Mouse (Mus musculus) MEL (cell line): ENCODE measurements around the gene Hspa1a. TPM values are rescaled to one million over a fixed set of nuclear protein-coding genes. Genes with fewer than 3 reads are reported as not detected.
A peak's percentile ranks its signal among the peaks of the same experiment; 100 is the strongest.

ENCODE experiments used
- DNase-seq: peaks from one replicate; pipeline ENCODE4 v3.0.0; 2011; ENCODE audit warnings: low read depth, low spot score
- H3K27ac ChIP-seq: 2 replicates; pipeline ENCODE4 v1.5.1; 2012; ENCODE audit warnings: low read depth, mild to moderate bottlenecking, control low read depth, low read length, moderate library complexity; ENCODE audit not compliant: control insufficient read depth
- H3K27me3 ChIP-seq, 2 experiments: fragments of 150-350 bp in 1 of 2; sonication (generic) in 1 of 2; 2 replicates each; pipeline ENCODE4 v1.6.1; 2012; ENCODE audit warnings: low read length in 2 of 2, mild to moderate bottlenecking in 2 of 2, improper control_type of control experiment in 1 of 2, moderate library complexity in 1 of 2; ENCODE audit not compliant: insufficient read depth in 2 of 2, control insufficient read depth in 1 of 2
- H3K36me3 ChIP-seq, 2 experiments: 2 replicates each; pipeline ENCODE4 v1.6.1; 2012 to 2014; ENCODE audit warnings: low read length in 2 of 2, improper control_type of control experiment in 1 of 2, inconsistent platforms in 1 of 2, mild to moderate bottlenecking in 1 of 2; ENCODE audit not compliant: insufficient read depth in 2 of 2, control insufficient read depth in 1 of 2
- H3K4me1 ChIP-seq, 2 experiments: fragments of 150-350 bp in 1 of 2; sonication (generic) in 1 of 2; 2 replicates each; pipeline ENCODE4 v1.6.1; 2012; ENCODE audit warnings: low read length in 2 of 2, improper control_type of control experiment in 1 of 2, mild to moderate bottlenecking in 1 of 2; ENCODE audit not compliant: insufficient read depth in 2 of 2, control insufficient read depth in 1 of 2
- H3K4me3 ChIP-seq, 2 experiments: fragments of 150-350 bp in 1 of 2; sonication (generic) in 1 of 2; 2 replicates each; pipeline ENCODE4 v1.5.1; 2012; ENCODE audit warnings: low read depth in 2 of 2, low read length in 2 of 2, mild to moderate bottlenecking in 2 of 2, moderate library complexity in 2 of 2, control low read depth in 1 of 2, improper control_type of control experiment in 1 of 2; ENCODE audit not compliant: control insufficient read depth in 1 of 2, insufficient read depth in 1 of 2
- H3K79me2 ChIP-seq: 2 replicates; pipeline ENCODE4 v1.6.1; 2012; ENCODE audit warnings: mild to moderate bottlenecking, low read length, moderate library complexity; ENCODE audit not compliant: control insufficient read depth, poor library complexity, insufficient read depth
- H3K9ac ChIP-seq: 2 replicates; pipeline ENCODE4 v1.6.1; 2012; ENCODE audit warnings: low read depth, mild to moderate bottlenecking, control low read depth, low read length, moderate library complexity; ENCODE audit not compliant: control insufficient read depth, poor library complexity, severe bottlenecking
- H3K9me3 ChIP-seq: fragments of 150-350 bp; sonication (generic); replicated peaks from 2 replicates; pipeline ENCODE4 v1.6.1; 2012; ENCODE audit warnings: mild to moderate bottlenecking, low read length, improper control_type of control experiment, moderate library complexity; ENCODE audit not compliant: insufficient read depth
- CHD2 ChIP-seq: IDR thresholded peaks from 2 replicates; pipeline ENCODE4 v1.6.1; 2011; ENCODE audit warnings: low read length, improper control_type of control experiment
- CTCF ChIP-seq, 3 experiments: IDR thresholded peaks in 2 of 3; conservative IDR thresholded peaks in 1 of 3; 2 replicates each; pipeline ENCODE4 v1.5.1; 2011 to 2012; ENCODE audit warnings: low read length in 3 of 3, low read depth in 2 of 3, mild to moderate bottlenecking in 2 of 3, improper control_type of control experiment in 1 of 3, inconsistent platforms in 1 of 3, mixed read lengths in 1 of 3, moderate library complexity in 1 of 3; ENCODE audit not compliant: control insufficient read depth in 1 of 3, insufficient read depth in 1 of 3, poor library complexity in 1 of 3, severe bottlenecking in 1 of 3
- ELF1 ChIP-seq: IDR thresholded peaks from 2 replicates; pipeline ENCODE4 v1.6.1; 2014; ENCODE audit warnings: low read depth, mild to moderate bottlenecking, inconsistent platforms, low read length, improper control_type of control experiment, moderate library complexity
- ETS1 ChIP-seq: IDR thresholded peaks from 2 replicates; pipeline ENCODE4 v1.6.1; 2012; ENCODE audit warnings: low read depth, mild to moderate bottlenecking, inconsistent platforms, low read length, improper control_type of control experiment, moderate library complexity
- GABPA ChIP-seq: IDR thresholded peaks from 2 replicates; pipeline ENCODE4 v1.6.1; 2012; ENCODE audit warnings: low read depth, mild to moderate bottlenecking, inconsistent platforms, low read length, improper control_type of control experiment, moderate library complexity
- GATA1 ChIP-seq: IDR thresholded peaks from 2 replicates; pipeline ENCODE4 v1.6.1; 2011; ENCODE audit warnings: low read depth, low read length, improper control_type of control experiment
- JUND ChIP-seq: IDR thresholded peaks from 2 replicates; pipeline ENCODE4 v1.6.1; 2011; ENCODE audit warnings: low read depth, mild to moderate bottlenecking, improper control_type of control experiment, low read length
- MAFK ChIP-seq: IDR thresholded peaks from 2 replicates; pipeline ENCODE4 v1.6.1; 2011; ENCODE audit warnings: low read depth, mild to moderate bottlenecking, low read length, improper control_type of control experiment, borderline replicate concordance
- MAX ChIP-seq: IDR thresholded peaks from 2 replicates; pipeline ENCODE4 v1.6.1; 2011; ENCODE audit warnings: low read length, improper control_type of control experiment
- MXI1 ChIP-seq: IDR thresholded peaks from 2 replicates; pipeline ENCODE4 v1.6.1; 2011; ENCODE audit warnings: mild to moderate bottlenecking, low read depth, low read length, improper control_type of control experiment
- MYB ChIP-seq: IDR thresholded peaks from 2 replicates; pipeline ENCODE4 v1.6.1; 2011; ENCODE audit warnings: mild to moderate bottlenecking, low read depth, low read length, improper control_type of control experiment
- MYC ChIP-seq: IDR thresholded peaks from 2 replicates; pipeline ENCODE4 v1.6.1; 2011; ENCODE audit warnings: low read depth, mild to moderate bottlenecking, low read length, improper control_type of control experiment, moderate library complexity
- NRF1 ChIP-seq: IDR thresholded peaks from 2 replicates; pipeline ENCODE4 v1.6.1; 2014; ENCODE audit warnings: low read depth, mild to moderate bottlenecking, inconsistent platforms, low read length, improper control_type of control experiment, moderate library complexity; ENCODE audit not compliant: poor library complexity, insufficient read depth, severe bottlenecking
- POLR2AphosphoS2 ChIP-seq: IDR thresholded peaks from 2 replicates; pipeline ENCODE4 v1.6.1; 2011; ENCODE audit warnings: low read length, improper control_type of control experiment
- POLR2AphosphoS5 ChIP-seq: IDR thresholded peaks from 2 replicates; pipeline ENCODE4 v1.6.1; 2012; ENCODE audit warnings: low read depth, borderline replicate concordance, mild to moderate bottlenecking, inconsistent platforms, low read length, moderate library complexity, mixed read lengths
- RCOR1 ChIP-seq: IDR thresholded peaks from 2 replicates; pipeline ENCODE4 v1.6.1; 2012; ENCODE audit warnings: low read depth, mild to moderate bottlenecking, inconsistent platforms, low read length, improper control_type of control experiment
- SIN3A ChIP-seq: IDR thresholded peaks from 2 replicates; pipeline ENCODE4 v1.6.1; 2012; ENCODE audit warnings: low read length, improper control_type of control experiment, inconsistent platforms
- TAL1 ChIP-seq: IDR thresholded peaks from 2 replicates; pipeline ENCODE4 v1.6.1; 2012; ENCODE audit warnings: mild to moderate bottlenecking, inconsistent platforms, low read length, moderate library complexity, mixed read lengths
- TCF12 ChIP-seq: IDR thresholded peaks from 2 replicates; pipeline ENCODE4 v1.6.1; 2014; ENCODE audit warnings: low read depth, mild to moderate bottlenecking, inconsistent platforms, low read length, improper control_type of control experiment, moderate library complexity
- UBTF ChIP-seq: IDR thresholded peaks from 2 replicates; pipeline ENCODE4 v1.6.1; 2012; ENCODE audit warnings: low read depth, mild to moderate bottlenecking, inconsistent platforms, low read length, improper control_type of control experiment, moderate library complexity, borderline replicate concordance; ENCODE audit not compliant: insufficient read depth
- USF2 ChIP-seq, 2 experiments: IDR thresholded peaks; 2 replicates each; pipeline ENCODE4 v1.6.1; 2011 to 2012; ENCODE audit warnings: improper control_type of control experiment in 2 of 2, low read length in 2 of 2, borderline replicate concordance in 1 of 2, inconsistent platforms in 1 of 2, low read depth in 1 of 2, mild to moderate bottlenecking in 1 of 2; ENCODE audit not compliant: insufficient read depth in 1 of 2
- ZC3H11A ChIP-seq: IDR thresholded peaks from 2 replicates; pipeline ENCODE4 v1.6.1; 2012; ENCODE audit warnings: low read depth, mild to moderate bottlenecking, inconsistent platforms, low read length, improper control_type of control experiment
- ZKSCAN1 ChIP-seq: IDR thresholded peaks from 2 replicates; pipeline ENCODE4 v1.6.1; 2012; ENCODE audit warnings: low read depth, mild to moderate bottlenecking, inconsistent platforms, low read length, improper control_type of control experiment, moderate library complexity
- polyA plus RNA-seq, 2 experiments: library from polyadenylated mRNA; stranded (reverse) in 1 of 2; unstranded in 1 of 2; fragments of >175 nt in 1 of 2; fragments of >200 nt in 1 of 2; gene quantifications; 2 replicates each; pipeline versions ENCODE4 v1.2.1 to v1.2.4; 2012; ENCODE audit warnings: low replicate concordance in 2 of 2, low read depth in 1 of 2; ENCODE audit not compliant: insufficient read length in 2 of 2, insufficient read depth in 1 of 2, missing spikeins in 1 of 2
- total RNA-seq: library from RNA; depleted of rRNA; stranded (reverse); fragments of 300-350 nt; gene quantifications from 2 replicates; pipeline ENCODE4 v1.2.3, GENCODE M21; 2012

Gene Hspa1a
- total and polyA plus RNA-seq, 3 experiments = not detected

DNA sequence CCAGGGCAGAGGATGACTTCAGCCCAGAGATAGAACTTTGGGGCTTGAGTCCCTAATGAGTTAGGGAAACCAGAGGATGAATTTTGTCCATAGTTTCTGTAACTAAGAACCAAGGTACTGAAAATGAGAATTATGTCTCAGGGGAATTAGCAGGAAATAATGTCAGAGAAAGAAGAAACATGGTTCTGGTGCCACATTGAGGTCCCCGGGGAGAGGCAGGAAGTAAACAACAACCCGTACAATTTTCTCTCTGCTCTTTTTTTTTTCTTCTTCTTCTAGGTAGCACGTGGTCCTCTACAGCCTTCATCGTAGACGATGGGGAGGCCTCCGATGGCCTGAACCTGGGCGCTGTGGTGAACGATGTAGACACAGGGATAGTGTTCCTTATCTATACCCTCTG is 39.7 kb downstream of the Hspa1a start:
- peaks cover 0 to 6% of the 10 kb centered on the region in 2 experiments; a peak in 2 of 4 replicates for H3K36me3 ChIP-seq
- 0 out of 2 replicates have a peak, but pooled peaks have one; percentile 10 for TF ChIP-seq MAX
- TF ChIP-seq POLR2AphosphoS2 = no peak
- TF ChIP-seq MXI1 = 0 out of 2 replicates have a peak, but pooled peaks have one; percentile 33
- no peak for TF ChIP-seq POLR2AphosphoS5
- H3K27me3 ChIP-seq = no peaks in the 10 kb centered on the region
- peaks cover 3 to 10% of the 10 kb centered on the region in 2 experiments; a peak in 3 of 4 replicates for H3K4me1 ChIP-seq
- H3K9ac ChIP-seq = peak overlapping the region; percentile 68
- no peaks in the 10 kb centered on the region for H3K9me3 ChIP-seq
- peak overlapping the region in 1 of 2 experiments; percentile 70; a peak in 2 of 4 replicates for H3K4me3 ChIP-seq
- no peak for DNase-seq
- H3K79me2 ChIP-seq = peaks cover 5% of the 10 kb centered on the region; the same call in 1 of the 2 replicates
- H3K27ac ChIP-seq = no peak overlapping the region

DNA sequence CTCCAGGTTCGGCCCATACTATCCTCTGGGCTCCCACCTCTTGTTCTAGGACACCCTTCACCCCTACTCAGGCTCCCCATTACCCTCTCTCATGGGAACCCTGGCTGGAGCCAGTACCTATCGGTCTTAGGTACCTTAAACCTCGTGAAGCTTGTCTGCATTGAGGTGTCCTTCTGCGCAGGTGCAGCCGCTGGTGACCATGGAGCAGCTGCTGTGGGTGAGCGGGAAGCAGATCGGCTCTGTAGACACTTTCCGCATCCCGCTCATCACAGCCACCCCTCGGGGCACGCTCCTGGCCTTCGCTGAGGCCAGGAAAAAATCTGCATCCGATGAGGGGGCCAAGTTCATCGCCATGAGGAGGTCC is 40.2 kb downstream of the Hspa1a start:
- TF ChIP-seq CHD2 (no peak), NRF1 (peak; percentile 60; the same call in 1 of the 2 replicates)
- Histone ChIP-seq H3K4me1 (peaks cover 3 to 10% of the 10 kb centered on the region in 2 experiments; a peak in 3 of 4 replicates), H3K27ac (no peak overlapping the region), H3K27me3 (no peaks in the 10 kb centered on the region), H3K36me3 (peaks cover 0 to 6% of the 10 kb centered on the region in 2 experiments; a peak in 2 of 4 replicates), H3K79me2 (peaks cover 5% of the 10 kb centered on the region; the same call in 1 of the 2 replicates), H3K4me3 (peak overlapping the region; percentile 70 to 84), H3K9ac (peak overlapping the region; percentile 68), H3K9me3 (no peaks in the 10 kb centered on the region)
- peak; percentile 52 for DNase-seq

- H3K27me3 ChIP-seq = no peaks in the 10 kb centered on the region
- H3K4me3 ChIP-seq = peak within 1 kb of the TSS; percentile 70 to 84
- peaks cover 5 to 14% of the 10 kb centered on the region in 2 experiments for H3K4me1 ChIP-seq
- no peaks in the 10 kb centered on the region for H3K9me3 ChIP-seq
- peaks cover 5% of the 10 kb centered on the region; the same call in 1 of the 2 replicates for H3K79me2 ChIP-seq
- DNase-seq = peak; percentile 99
- H3K27ac ChIP-seq = peak within 1 kb of the TSS; percentile 68
- H3K36me3 ChIP-seq = peaks cover 0 to 6% of the 10 kb centered on the region in 2 experiments; a peak in 2 of 4 replicates
- H3K9ac ChIP-seq = peak within 1 kb of the TSS; percentile 68
- peak; percentile 49; the same call in 1 of the 2 replicates for TF ChIP-seq MYC
- no peak for TF ChIP-seq ZKSCAN1
- no peak for TF ChIP-seq POLR2AphosphoS5
- TF ChIP-seq ZC3H11A = 0 out of 2 replicates have a peak, but pooled peaks have one; percentile 22
- 0 out of 2 replicates have a peak, but pooled peaks have one; percentile 11 for TF ChIP-seq TCF12
- no peak for TF ChIP-seq JUND
- no peak for TF ChIP-seq RCOR1
- peak; percentile 91 for TF ChIP-seq SIN3A
- TF ChIP-seq USF2 (IDR thresholded peaks at IDR 0.05; ENCODE audit: borderline replicate concordance in 1 of 2, insufficient read depth in 1 of 2, low read depth in 1 of 2, low read length in 2 of 2) = peak in 1 of 2 experiments; percentile 72; a peak in 2 of 4 replicates
- TF ChIP-seq MYB = no peak
- peak; percentile 57 to 76 (median 62) for TF ChIP-seq CTCF (IDR thresholded peaks at IDR 0.05 in 2 of 3, conservative IDR thresholded peaks at IDR 0.05 in 1 of 3; ENCODE audit: control insufficient read depth in 1 of 3, insufficient read depth in 1 of 3, low read depth in 2 of 3, low read length in 3 of 3, poor library complexity in 1 of 3, severe bottlenecking in 1 of 3)
- TF ChIP-seq GABPA = no peak
- TF ChIP-seq MAX = peak; percentile 75; the same call in 1 of the 2 replicates
- TF ChIP-seq UBTF = 0 out of 2 replicates have a peak, but pooled peaks have one; percentile 20
- no peak for TF ChIP-seq ETS1
- TF ChIP-seq POLR2AphosphoS2 = no peak
- TF ChIP-seq ELF1 = peak; percentile 11; the same call in 1 of the 2 replicates
- TF ChIP-seq TAL1 = no peak
- TF ChIP-seq MAFK = no peak
- TF ChIP-seq GATA1 = no peak
Observed at GRCm38 (mm10) chr17:34931061-34931734, 40.8 kb downstream of the Hspa1a start, which contains the start of gene Neu1. Gene Neu1 (plus strand): TSS chr17:34931253.
